Mouse (Mus musculus) mesoderm, embryonic 11.5 days (tissue): ENCODE measurements around the gene Arpc1a.
A peak's percentile ranks its signal among the peaks of the same experiment; 100 is the strongest.

Source experiments
- DNase-seq: peaks from one replicate; pipeline ENCODE4 v3.0.0-alpha.2; 2012; ENCODE audit warnings: low read depth, low spot score

Gene Arpc1a

DNA sequence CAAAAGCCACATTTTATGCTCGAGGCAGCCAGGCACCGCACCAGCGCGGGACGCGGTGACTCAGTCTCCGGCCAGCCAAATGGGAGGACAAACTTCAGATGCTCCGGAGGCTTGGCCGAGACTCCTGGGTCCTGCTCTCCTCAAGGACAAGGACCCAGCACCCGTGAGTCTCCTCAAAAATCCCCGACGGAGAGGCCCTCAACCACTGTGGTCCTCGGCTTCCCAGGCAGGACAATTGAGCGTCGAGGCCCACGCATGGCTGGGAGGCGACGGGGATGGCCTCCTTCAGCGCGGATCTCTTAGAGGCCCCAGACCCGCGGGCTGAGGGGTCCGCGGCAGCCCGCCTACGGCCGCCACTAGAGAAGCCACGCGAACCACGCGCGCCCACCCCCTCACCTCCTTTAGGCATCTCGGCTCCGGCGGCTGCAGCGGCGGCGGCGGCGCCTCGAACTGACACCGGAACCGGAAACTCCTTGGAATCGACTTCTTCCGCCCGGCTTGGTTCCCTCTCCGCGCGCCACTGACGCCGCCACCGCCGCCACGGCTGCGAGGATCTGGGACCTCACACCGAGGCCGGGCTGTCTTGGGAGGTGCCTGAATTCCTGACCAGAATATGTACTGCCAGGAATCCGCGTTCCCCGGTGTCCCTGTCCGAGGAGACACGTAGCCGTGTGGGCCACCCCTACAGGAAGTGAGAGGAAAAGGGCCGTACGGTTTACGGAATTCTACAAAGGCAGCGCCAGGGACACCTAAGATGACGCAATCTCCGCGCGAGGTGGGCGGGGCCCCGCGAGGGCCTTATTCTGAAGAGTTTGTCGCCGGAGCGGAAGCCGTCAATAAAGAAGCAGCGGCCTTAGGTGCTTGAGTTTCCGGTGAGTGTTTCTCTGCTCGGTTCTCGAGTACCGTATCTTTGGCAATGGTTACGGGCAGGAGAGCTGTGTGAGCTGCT, 56.2 kb downstream of the Arpc1a start, which contains the start of the genes Pdap1 and Bud31:
Pdap1 (minus strand) TSS at position 668 of the 949 bp plus-strand sequence.
Bud31 (plus strand) TSS at position 792 of the 949 bp plus-strand sequence.
- DNase-seq, result peak; percentile 92

DNA sequence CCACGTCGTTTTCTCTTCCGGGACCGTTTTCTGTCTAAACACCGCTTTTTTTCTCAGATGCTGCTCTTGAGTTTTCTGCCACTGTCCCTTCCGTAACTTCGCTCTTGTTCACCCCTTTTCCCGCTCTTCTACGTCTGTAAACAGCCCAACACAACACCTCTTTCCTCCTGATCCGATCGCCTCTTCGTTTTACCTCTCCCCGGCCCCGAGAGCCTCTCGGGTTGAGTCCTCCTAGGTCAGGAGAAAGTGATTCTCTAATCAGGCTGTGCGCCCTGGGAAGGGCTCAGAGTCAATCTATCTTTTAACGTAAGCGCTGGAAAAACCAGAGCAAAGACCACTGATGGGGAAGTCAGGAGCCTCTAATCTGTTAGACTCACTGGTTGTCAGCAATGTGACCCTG, 57.0 kb downstream of the Arpc1a start:
- DNase-seq, result no peak

DNA sequence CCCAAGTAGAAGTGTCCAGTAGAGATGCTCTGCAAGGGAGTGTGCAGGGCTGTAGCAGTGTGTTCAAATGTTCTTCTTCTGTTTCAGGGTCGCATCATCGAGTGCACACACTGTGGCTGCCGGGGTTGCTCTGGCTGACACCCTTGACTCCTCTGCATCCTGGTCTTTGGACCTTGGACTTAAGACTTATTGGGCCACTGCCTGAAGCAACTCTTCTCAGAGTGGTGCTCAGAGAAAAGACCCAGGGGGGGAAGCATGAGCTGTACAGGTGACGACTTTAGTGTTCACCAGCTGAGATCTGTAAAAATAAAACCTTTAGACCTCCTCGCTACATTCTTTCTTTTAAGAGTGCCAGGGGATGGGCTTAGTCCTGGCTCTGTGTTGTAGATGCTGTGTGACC, 64.1 kb downstream of the Arpc1a start:
- no peak for DNase-seq

DNA sequence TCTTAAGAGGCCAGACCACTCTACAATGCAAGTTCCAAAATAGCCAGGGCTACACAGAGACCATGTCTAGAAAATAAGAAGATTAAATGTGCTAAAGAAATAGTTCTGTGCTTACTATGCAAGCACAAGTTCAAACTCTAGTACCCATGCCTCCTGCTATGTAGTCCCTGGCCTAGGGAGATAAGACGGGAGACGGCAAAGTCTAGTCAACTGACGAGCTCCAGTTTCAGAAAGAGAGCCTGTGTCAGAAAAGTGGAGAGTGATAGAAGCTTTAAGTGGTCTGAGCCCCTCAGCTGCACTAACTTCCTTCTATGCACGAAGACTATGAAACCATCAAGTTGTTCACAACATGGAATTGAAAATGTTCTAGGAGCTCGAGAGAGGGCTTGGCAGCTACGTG, 65.7 kb downstream of the Arpc1a start:
- DNase-seq, result no peak

DNA sequence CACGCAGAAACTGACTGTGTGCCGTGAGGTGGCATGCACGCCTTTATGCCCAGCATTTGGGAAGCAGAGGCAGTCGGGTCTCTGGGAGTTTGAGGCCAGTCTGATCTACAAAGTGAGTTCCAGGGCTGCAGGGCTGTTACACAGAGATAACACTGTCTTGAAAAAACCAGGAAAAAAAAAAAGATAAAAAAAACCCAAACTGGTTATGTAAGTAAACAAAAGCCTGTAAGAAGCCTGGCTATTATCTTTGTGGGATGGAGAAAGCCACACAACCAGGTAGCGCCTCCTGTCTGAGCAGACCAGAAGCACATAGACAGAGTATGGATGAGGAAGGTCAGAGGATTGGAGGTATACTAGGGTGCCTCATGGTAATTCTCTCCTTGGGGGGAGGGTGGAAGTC, 69.1 kb downstream of the Arpc1a start:
- no peak for DNase-seq
